Mouse (Mus musculus) T-helper 17 cell (primary cell): ENCODE data around the gene Dhx37.

Experiments
- in situ Hi-C, 2 experiments: fragments of 300-600 bp; cut with MboI, MseI; formaldehyde crosslinking; loops; 1 replicate in 1 of 2; 2 replicates in 1 of 2; pipeline ENCODE4 v1.15.1; 2025; ENCODE audit warnings: high pct_unique_total_duplicates in 2 of 2

Dhx37 gene

DNA sequence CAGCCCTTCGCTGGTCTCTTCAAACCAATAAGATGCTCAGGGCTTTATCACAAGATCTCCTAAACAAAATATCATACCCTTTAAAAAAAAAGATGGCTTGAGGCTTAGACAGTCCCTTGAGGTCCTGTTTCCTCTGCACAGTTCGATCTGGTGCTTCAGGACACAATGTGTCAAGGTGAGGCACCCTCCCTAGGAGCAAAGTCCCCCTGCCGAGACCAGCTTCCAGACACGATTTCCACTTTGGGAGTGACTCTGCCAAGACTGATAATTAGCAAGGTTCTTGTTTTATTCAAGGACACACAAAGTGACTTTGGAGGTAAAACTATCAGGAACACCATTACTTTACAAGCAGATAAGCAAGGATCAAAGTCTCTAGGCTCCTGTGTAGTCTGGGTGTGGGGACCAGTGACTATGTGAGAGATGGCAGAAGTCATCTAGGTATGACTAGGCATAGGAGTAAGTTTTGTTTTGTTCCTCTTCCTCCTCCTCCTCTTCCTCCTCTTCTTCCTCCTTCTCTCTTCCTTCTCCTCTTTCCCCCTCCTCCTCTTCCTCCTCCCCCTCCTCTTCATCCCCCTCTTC, 69.0 kb downstream of the Dhx37 start:
- in situ Hi-C loops: loop anchor here in 1 of 2 experiments (5.0 kb wide), 1 partner anchor 88 kb away; no protein-coding TSS in a partner anchor

- in situ Hi-C loops: no loop called here
Measured at GRCm38 (mm10) chr5:125363894-125364293, 70.0 kb downstream of the Dhx37 start.
